Mouse (Mus musculus) liver, postnatal 0 days (tissue): ENCODE data around the gene Tox2. TPM values are rescaled to one million over a fixed set of nuclear protein-coding genes. Genes with fewer than 3 reads are reported as not detected.

Source experiments
- ATAC-seq: fragments of 200-750 bp; cut with Nextera tagmentation; 2 replicates; pipeline ENCODE4 v1.8.0; 2017; ENCODE audit warnings: mild to moderate bottlenecking, moderate library complexity
- DNase-seq: peaks from one replicate; pipeline ENCODE4 v3.0.0-alpha.2; 2016
- H3K27ac ChIP-seq: fragments of 300-500 bp; sonication (generic); 2 replicates; pipeline ENCODE4 v1.5.1; 2014; ENCODE audit warnings: antibody characterized with exemption, moderate library complexity, mild to moderate bottlenecking, low read depth
- H3K27me3 ChIP-seq: fragments of 300-500 bp; sonication (generic); 2 replicates; pipeline ENCODE4 v1.6.1; 2014; ENCODE audit warnings: low read length, control low read depth, mixed read lengths; ENCODE audit not compliant: insufficient read depth
- H3K36me3 ChIP-seq: fragments of 300-500 bp; sonication (generic); replicated peaks from 2 replicates; pipeline ENCODE4 v1.6.1; 2014; ENCODE audit warnings: mild to moderate bottlenecking, control low read depth, low read length, moderate library complexity, mixed read lengths; ENCODE audit not compliant: insufficient read depth
- H3K4me1 ChIP-seq: fragments of 300-500 bp; sonication (generic); 2 replicates; pipeline ENCODE4 v1.6.1; 2014; ENCODE audit warnings: antibody characterized with exemption, mild to moderate bottlenecking, control low read depth; ENCODE audit not compliant: insufficient read depth
- H3K4me2 ChIP-seq: fragments of 300-500 bp; sonication (generic); 2 replicates; pipeline ENCODE4 v1.6.1; 2014; ENCODE audit warnings: low read depth, mild to moderate bottlenecking, low read length, moderate library complexity, mixed read lengths
- H3K4me3 ChIP-seq: fragments of 300-500 bp; sonication (generic); 2 replicates; pipeline ENCODE4 v1.5.1; 2014; ENCODE audit warnings: low read depth, low read length
- H3K9ac ChIP-seq: fragments of 300-500 bp; sonication (generic); replicated peaks from 2 replicates; pipeline ENCODE4 v1.6.1; 2014; ENCODE audit warnings: mild to moderate bottlenecking, moderate library complexity
- H3K9me3 ChIP-seq: fragments of 300-500 bp; sonication (generic); 2 replicates; pipeline ENCODE4 v1.6.1; 2016; ENCODE audit warnings: mild to moderate bottlenecking, control low read depth, low read length, mixed read lengths
- CTCF ChIP-seq: sonication (generic); IDR thresholded peaks from 2 replicates; pipeline ENCODE4 v1.5.1; 2016; ENCODE audit warnings: antibody characterized with exemption, low read depth
- EP300 ChIP-seq: IDR thresholded peaks from 2 replicates; pipeline ENCODE4 v1.6.1; 2016; ENCODE audit warnings: antibody characterized with exemption, low read depth, mild to moderate bottlenecking
- WGBS: fragments of 180-500 bp; shearing (Covaris S2); extraction: QIAGEN DNeasy Blood & Tissue Kit; methylation state at CpG from one replicate; pipeline ENCODE4 v1.1.7; 2014; ENCODE audit not compliant: insufficient replicate concordance; 5-methylcytosine and 5-hydroxymethylcytosine counted together
- polyA plus RNA-seq: library from polyadenylated mRNA; unstranded; fragments of >200 nt; fragmentation: Nextera tagmentation; extraction: Ambion mirVana; gene quantifications from 2 replicates; pipeline ENCODE4 v1.2.1, GENCODE M21; 2015

Tox2 gene
- polyA plus RNA-seq, 1 experiment from 2014 or later, result 0.38 TPM

- peak; percentile 44 for ATAC-seq
- H3K27me3 ChIP-seq, result peaks cover 2% of the 10 kb centered on the region; the same call in 1 of the 2 replicates
- DNase-seq, result no peak
Measured at GRCm38 (mm10) chr2:163231781-163232534, 29.0 kb downstream of the Tox2 start.

GRCm38 (mm10) chr2:163233666-163234065, 30.7 kb downstream of the Tox2 start:
- Histone ChIP-seq H3K9ac (no peak overlapping the region), H3K9me3 (no peaks in the 10 kb centered on the region), H3K27ac (no peak overlapping the region), H3K27me3 (peaks cover 2% of the 10 kb centered on the region; the same call in 1 of the 2 replicates), H3K4me1 (peaks cover 3% of the 10 kb centered on the region), H3K4me3 (no peak overlapping the region), H3K4me2 (no peak overlapping the region), H3K36me3 (no peaks in the 10 kb centered on the region)
- DNase-seq (no peak), ATAC-seq (no peak)
- no peak for TF ChIP-seq CTCF
- no peak for TF ChIP-seq EP300
- WGBS, result 25% methylated on average over 9 of the region's 9 CpGs

More at GRCm38 (mm10) chr2:163231781-163232534, 29.0 kb downstream of the Tox2 start:
- Histone ChIP-seq H3K9ac (no peak overlapping the region), H3K27ac (no peak overlapping the region), H3K4me3 (no peak overlapping the region), H3K36me3 (no peaks in the 10 kb centered on the region), H3K9me3 (no peaks in the 10 kb centered on the region), H3K4me1 (peaks cover 3% of the 10 kb centered on the region), H3K4me2 (no peak overlapping the region)
- no peak for TF ChIP-seq CTCF
- no peak for TF ChIP-seq EP300
- WGBS, result 39% methylated on average over 13 of the region's 13 CpGs

- no peak overlapping the region for H3K9ac ChIP-seq
- DNase-seq (no peak), ATAC-seq (no peak)
- no peaks in the 10 kb centered on the region for H3K36me3 ChIP-seq
- no peaks in the 10 kb centered on the region for H3K27me3 ChIP-seq
- no peak overlapping the region for H3K4me3 ChIP-seq
- peaks cover 3% of the 10 kb centered on the region for H3K4me1 ChIP-seq
- no peaks in the 10 kb centered on the region for H3K9me3 ChIP-seq
- no peak overlapping the region for H3K4me2 ChIP-seq
- no peak for TF ChIP-seq CTCF
- no peak for TF ChIP-seq EP300
- 26% methylated on average over 7 of the region's 7 CpGs for WGBS
- H3K27ac ChIP-seq, result no peak overlapping the region
Measured at GRCm38 (mm10) chr2:163236057-163236456, 33.1 kb downstream of the Tox2 start.

GRCm38 (mm10) chr2:163237999-163238529, 35.1 kb downstream of the Tox2 start:
- DNase-seq, result no peak

GRCm38 (mm10) chr2:163239945-163240344, 37.0 kb downstream of the Tox2 start:
- Histone ChIP-seq H3K36me3 (no peaks in the 10 kb centered on the region), H3K9me3 (no peaks in the 10 kb centered on the region), H3K9ac (no peak overlapping the region), H3K4me1 (no peaks in the 10 kb centered on the region), H3K4me3 (no peak overlapping the region), H3K27me3 (no peaks in the 10 kb centered on the region), H3K27ac (no peak overlapping the region), H3K4me2 (no peak overlapping the region)
- no peak for DNase-seq
- no peak for TF ChIP-seq EP300
- TF ChIP-seq CTCF, result no peak
- 68% methylated on average over 8 of the region's 8 CpGs for WGBS
- no peak for ATAC-seq

More at GRCm38 (mm10) chr2:163237999-163238529, 35.1 kb downstream of the Tox2 start:
- TF ChIP-seq EP300, result no peak
- TF ChIP-seq CTCF, result no peak
- no peak overlapping the region for H3K27ac ChIP-seq
- ATAC-seq, result no peak
- WGBS, result 78% methylated on average over 12 of the region's 12 CpGs
- no peaks in the 10 kb centered on the region for H3K27me3 ChIP-seq
- H3K4me2 ChIP-seq, result no peak overlapping the region
- H3K9me3 ChIP-seq, result no peaks in the 10 kb centered on the region
- H3K36me3 ChIP-seq, result no peaks in the 10 kb centered on the region
- H3K4me3 ChIP-seq, result no peak overlapping the region
- H3K4me1 ChIP-seq, result no peaks in the 10 kb centered on the region
- no peak overlapping the region for H3K9ac ChIP-seq

GRCm38 (mm10) chr2:163241867-163242266, 38.9 kb downstream of the Tox2 start:
- Histone ChIP-seq H3K4me1 (no peaks in the 10 kb centered on the region), H3K27me3 (no peaks in the 10 kb centered on the region), H3K4me3 (no peak overlapping the region), H3K36me3 (no peaks in the 10 kb centered on the region), H3K9ac (no peak overlapping the region), H3K4me2 (no peak overlapping the region), H3K27ac (no peak overlapping the region), H3K9me3 (no peaks in the 10 kb centered on the region)
- DNase-seq, result no peak
- ATAC-seq, result no peak
- 30% methylated on average over 5 of the region's 5 CpGs for WGBS
- TF ChIP-seq EP300, result no peak
- no peak for TF ChIP-seq CTCF
